Mouse (Mus musculus): ENCODE data around the gene Lrp2bp.

Lrp2bp gene

GRCm38 (mm10) chr8:46073540-46074140 lies 74.5 kb downstream of the Lrp2bp start:
- Histone ChIP-seq H3K4me3 (replicated peaks; ENCODE audit: low read length) (no peak overlapping the region), H3K4me1 (replicated peaks; ENCODE audit: low read depth, low read length) (no peaks in the 10 kb centered on the region), H3K9me3 (ENCODE audit: low read length) (no peaks in the 10 kb centered on the region), H3K36me3 (ENCODE audit: insufficient read depth, low read length) (no peaks in the 10 kb centered on the region), H3K27me3 (ENCODE audit: insufficient read depth, low read length) (no peaks in the 10 kb centered on the region)
- TF ChIP-seq POU5F1 (IDR thresholded peaks at IDR 0.05; ENCODE audit: borderline replicate concordance, low read length) (no peak), NANOG (IDR thresholded peaks at IDR 0.05; ENCODE audit: borderline replicate concordance, low read length) (no peak), CTCF (conservative IDR thresholded peaks at IDR 0.05; ENCODE audit: low read length) (no peak)

- Histone ChIP-seq H3K4me1 (replicated peaks; ENCODE audit: low read depth, low read length) (no peaks in the 10 kb centered on the region), H3K36me3 (ENCODE audit: insufficient read depth, low read length) (no peaks in the 10 kb centered on the region), H3K27me3 (ENCODE audit: insufficient read depth, low read length) (no peaks in the 10 kb centered on the region), H3K4me3 (replicated peaks; ENCODE audit: low read length) (no peak overlapping the region), H3K9me3 (ENCODE audit: low read length) (no peaks in the 10 kb centered on the region)
- TF ChIP-seq NANOG (IDR thresholded peaks at IDR 0.05; ENCODE audit: borderline replicate concordance, low read length) (no peak), CTCF (conservative IDR thresholded peaks at IDR 0.05; ENCODE audit: low read length) (no peak), POU5F1 (IDR thresholded peaks at IDR 0.05; ENCODE audit: borderline replicate concordance, low read length) (no peak)
Observed at GRCm38 (mm10) chr8:46075223-46075622, 76.1 kb downstream of the Lrp2bp start.

- no peaks in the 10 kb centered on the region for H3K9me3 ChIP-seq (ENCODE audit: low read length)
- no peak overlapping the region for H3K4me3 ChIP-seq (replicated peaks; ENCODE audit: low read length)
- no peaks in the 10 kb centered on the region for H3K36me3 ChIP-seq (ENCODE audit: insufficient read depth, low read length)
- no peaks in the 10 kb centered on the region for H3K4me1 ChIP-seq (replicated peaks; ENCODE audit: low read depth, low read length)
- no peaks in the 10 kb centered on the region for H3K27me3 ChIP-seq (ENCODE audit: insufficient read depth, low read length)
- TF ChIP-seq POU5F1 (IDR thresholded peaks at IDR 0.05; ENCODE audit: borderline replicate concordance, low read length) (no peak), NANOG (IDR thresholded peaks at IDR 0.05; ENCODE audit: borderline replicate concordance, low read length) (no peak), CTCF (conservative IDR thresholded peaks at IDR 0.05; ENCODE audit: low read length) (no peak)
Observed at GRCm38 (mm10) chr8:46078866-46079265, 79.8 kb downstream of the Lrp2bp start.
